Mouse (Mus musculus) embryonic fibroblast, embryonic 13.5 days (primary cell): ENCODE results near the gene Atf6b.

Experiments
- CTCF ChIP-seq: IDR thresholded peaks from 2 replicates; pipeline ENCODE4 v1.5.1; 2011; ENCODE audit warnings: mild to moderate bottlenecking, control low read depth, low read length, moderate library complexity, borderline replicate concordance; ENCODE audit not compliant: insufficient read depth
- POLR2A ChIP-seq: IDR thresholded peaks from 2 replicates; pipeline ENCODE4 v1.6.1; 2011; ENCODE audit warnings: low read depth, mild to moderate bottlenecking, control low read depth, low read length, moderate library complexity

- TF ChIP-seq CTCF, result no peak; the same call in 1 of the 2 replicates
- no peak for TF ChIP-seq POLR2A
Measured at GRCm38 (mm10) chr17:34655581-34655991, 8.6 kb downstream of the Atf6b start.
